Mouse (Mus musculus) liver, embryonic 11.5 days (tissue): ENCODE data around the gene Fgd6. TPM values are rescaled to one million over a fixed set of nuclear protein-coding genes. Genes with fewer than 3 reads are reported as not detected.

Experiments used
- ATAC-seq: fragments of 200-750 bp; cut with Nextera tagmentation; replicated peaks from 2 replicates; pipeline ENCODE4 v1.8.0; 2017; ENCODE audit warnings: moderate number of reproducible peaks, mild to moderate bottlenecking, moderate TSS enrichment, moderate library complexity; ENCODE audit not compliant: low FRiP score
- DNase-seq: peaks from one replicate; pipeline ENCODE4 v3.0.0-alpha.2; 2017; ENCODE audit warnings: low spot score
- H3K27ac ChIP-seq: fragments of 300-500 bp; sonication (generic); 2 replicates; pipeline ENCODE4 v1.5.1; 2014; ENCODE audit warnings: mild to moderate bottlenecking, low read depth, low read length, control low read depth
- H3K27me3 ChIP-seq: fragments of 300-500 bp; sonication (generic); replicated peaks from 2 replicates; pipeline ENCODE4 v1.6.1; 2014; ENCODE audit warnings: low read length, mixed read lengths; ENCODE audit not compliant: control insufficient read depth, insufficient read depth
- H3K36me3 ChIP-seq: fragments of 300-500 bp; sonication (generic); 2 replicates; pipeline ENCODE4 v1.6.1; 2014; ENCODE audit warnings: mild to moderate bottlenecking, low read length, moderate library complexity, mixed read lengths; ENCODE audit not compliant: control insufficient read depth, insufficient read depth
- H3K4me1 ChIP-seq: fragments of 300-500 bp; sonication (generic); replicated peaks from 2 replicates; pipeline ENCODE4 v1.6.1; 2014; ENCODE audit warnings: low read length, mixed read lengths; ENCODE audit not compliant: control insufficient read depth, insufficient read depth
- H3K4me2 ChIP-seq: fragments of 300-500 bp; sonication (generic); 2 replicates; pipeline ENCODE4 v1.6.1; 2014; ENCODE audit warnings: mild to moderate bottlenecking, control low read depth, moderate library complexity
- H3K4me3 ChIP-seq: fragments of 300-500 bp; sonication (generic); 2 replicates; pipeline ENCODE4 v1.5.1; 2014; ENCODE audit warnings: low read depth, low read length, control low read depth
- H3K9ac ChIP-seq: fragments of 300-500 bp; sonication (generic); 2 replicates; pipeline ENCODE4 v1.6.1; 2014; ENCODE audit warnings: low read depth, low read length, control low read depth
- H3K9me3 ChIP-seq: fragments of 300-500 bp; sonication (generic); 2 replicates; pipeline ENCODE4 v1.6.1; 2016; ENCODE audit warnings: low read length, inconsistent platforms, mixed read lengths; ENCODE audit not compliant: control insufficient read depth
- WGBS: fragments of 180-500 bp; shearing (Covaris S2); extraction: QIAGEN DNeasy Blood & Tissue Kit; methylation state at CpG from one replicate; pipeline ENCODE4 v1.1.7; 2014; 5-methylcytosine and 5-hydroxymethylcytosine counted together
- polyA plus RNA-seq: library from polyadenylated mRNA; unstranded; fragments of >200 nt; fragmentation: Nextera tagmentation; extraction: Ambion mirVana; gene quantifications from 2 replicates; pipeline ENCODE4 v1.2.1, GENCODE M21; 2014

Fgd6 gene
- polyA plus RNA-seq, 1 experiment from 2014 or later: 5.5 TPM

GRCm38 (mm10) chr10:94123581-94123980 lies 87.8 kb downstream of the Fgd6 start:
- WGBS: 91% methylated on average over 5 of the region's 5 CpGs
- no peak overlapping the region for H3K4me2 ChIP-seq
- DNase-seq (no peak), ATAC-seq (no peak)
- H3K36me3 ChIP-seq: peaks cover 16% of the 10 kb centered on the region; the same call in 1 of the 2 replicates
- no peaks in the 10 kb centered on the region for H3K9me3 ChIP-seq
- H3K27me3 ChIP-seq: no peaks in the 10 kb centered on the region
- no peak overlapping the region for H3K4me3 ChIP-seq
- H3K9ac ChIP-seq: no peak overlapping the region
- H3K4me1 ChIP-seq: 0 out of 2 replicates have a peak, but pooled peaks cover 2% of the 10 kb centered on the region
- no peak overlapping the region for H3K27ac ChIP-seq

- H3K36me3 ChIP-seq: peaks cover 16% of the 10 kb centered on the region; the same call in 1 of the 2 replicates
- WGBS: 75% methylated on average over 5 of the region's 5 CpGs
- no peak for DNase-seq
Observed at GRCm38 (mm10) chr10:94124376-94124775, 88.6 kb downstream of the Fgd6 start.

GRCm38 (mm10) chr10:94129680-94130119 lies 93.9 kb downstream of the Fgd6 start:
- no peak overlapping the region for H3K9ac ChIP-seq
- no peak for ATAC-seq
- no peak for DNase-seq
- no peaks in the 10 kb centered on the region for H3K27me3 ChIP-seq
- WGBS: 76% methylated on average over 9 of the region's 9 CpGs
- no peak overlapping the region for H3K4me2 ChIP-seq
- H3K27ac ChIP-seq: no peak overlapping the region
- no peaks in the 10 kb centered on the region for H3K4me1 ChIP-seq
- H3K9me3 ChIP-seq: no peaks in the 10 kb centered on the region
- no peak overlapping the region for H3K4me3 ChIP-seq
- peaks cover 7% of the 10 kb centered on the region; the same call in 1 of the 2 replicates for H3K36me3 ChIP-seq

More at GRCm38 (mm10) chr10:94124376-94124775, 88.6 kb downstream of the Fgd6 start:
- H3K4me2 ChIP-seq: no peak overlapping the region
- H3K4me1 ChIP-seq: 0 out of 2 replicates have a peak, but pooled peaks cover 2% of the 10 kb centered on the region
- H3K9ac ChIP-seq: no peak overlapping the region
- no peaks in the 10 kb centered on the region for H3K9me3 ChIP-seq
- ATAC-seq: no peak
- H3K4me3 ChIP-seq: no peak overlapping the region
- no peaks in the 10 kb centered on the region for H3K27me3 ChIP-seq
- H3K27ac ChIP-seq: no peak overlapping the region

GRCm38 (mm10) chr10:94133081-94133480 lies 97.3 kb downstream of the Fgd6 start:
- no peak overlapping the region for H3K9ac ChIP-seq
- H3K9me3 ChIP-seq: no peaks in the 10 kb centered on the region
- no peak overlapping the region for H3K27ac ChIP-seq
- no peak for ATAC-seq
- no peak overlapping the region for H3K4me3 ChIP-seq
- peaks cover 3% of the 10 kb centered on the region; the same call in 1 of the 2 replicates for H3K36me3 ChIP-seq
- WGBS: 83% methylated on average over 8 of the region's 8 CpGs
- H3K27me3 ChIP-seq: no peaks in the 10 kb centered on the region
- H3K4me2 ChIP-seq: no peak overlapping the region
- no peaks in the 10 kb centered on the region for H3K4me1 ChIP-seq
- DNase-seq: no peak

- 93% methylated on average over 7 of the region's 7 CpGs for WGBS
- H3K4me2 ChIP-seq: no peak overlapping the region
- H3K9ac ChIP-seq: no peak overlapping the region
- H3K4me1 ChIP-seq: no peaks in the 10 kb centered on the region
- no peak overlapping the region for H3K27ac ChIP-seq
- H3K27me3 ChIP-seq: no peaks in the 10 kb centered on the region
- DNase-seq: no peak
- peaks cover 3% of the 10 kb centered on the region; the same call in 1 of the 2 replicates for H3K36me3 ChIP-seq
- no peak overlapping the region for H3K4me3 ChIP-seq
- no peaks in the 10 kb centered on the region for H3K9me3 ChIP-seq
- ATAC-seq: no peak
Observed at GRCm38 (mm10) chr10:94133674-94134073, 97.9 kb downstream of the Fgd6 start.

GRCm38 (mm10) chr10:94134535-94135390 lies 99.0 kb downstream of the Fgd6 start:
- Histone ChIP-seq H3K27me3 (no peaks in the 10 kb centered on the region), H3K9me3 (no peaks in the 10 kb centered on the region), H3K36me3 (peaks cover 3% of the 10 kb centered on the region; the same call in 1 of the 2 replicates), H3K4me3 (no peak overlapping the region), H3K9ac (no peak overlapping the region), H3K4me2 (no peak overlapping the region), H3K27ac (no peak overlapping the region), H3K4me1 (no peaks in the 10 kb centered on the region)
- DNase-seq: no peak
- WGBS: 92% methylated on average over 12 of the region's 12 CpGs
- no peak for ATAC-seq

GRCm38 (mm10) chr10:94138890-94139482 lies 103.2 kb downstream of the Fgd6 start:
- H3K4me3 ChIP-seq: no peak overlapping the region
- 81% methylated on average over 10 of the region's 10 CpGs for WGBS
- H3K9ac ChIP-seq: no peak overlapping the region
- H3K27ac ChIP-seq: no peak overlapping the region
- H3K4me2 ChIP-seq: no peak overlapping the region
- no peaks in the 10 kb centered on the region for H3K9me3 ChIP-seq
- H3K4me1 ChIP-seq: no peaks in the 10 kb centered on the region
- no peak for ATAC-seq
- H3K36me3 ChIP-seq: peaks cover 7% of the 10 kb centered on the region
- H3K27me3 ChIP-seq: no peaks in the 10 kb centered on the region
- DNase-seq: no peak

- H3K4me2 ChIP-seq: no peak overlapping the region
- no peak overlapping the region for H3K9ac ChIP-seq
- 86% methylated on average over 3 of the region's 3 CpGs for WGBS
- no peak for DNase-seq
- ATAC-seq: no peak
- peaks cover 7% of the 10 kb centered on the region for H3K36me3 ChIP-seq
- H3K27me3 ChIP-seq: no peaks in the 10 kb centered on the region
- no peaks in the 10 kb centered on the region for H3K9me3 ChIP-seq
- no peak overlapping the region for H3K27ac ChIP-seq
- H3K4me3 ChIP-seq: no peak overlapping the region
- H3K4me1 ChIP-seq: no peaks in the 10 kb centered on the region
Observed at GRCm38 (mm10) chr10:94140227-94140931, 104.6 kb downstream of the Fgd6 start.
